Mouse (Mus musculus): ENCODE measurements around the gene Mast3.
A peak's percentile ranks its signal among the peaks of the same experiment; 100 is the strongest.

Mast3 gene

GRCm38 (mm10) chr8:70776496-70777444, 28.1 kb downstream of the Mast3 start, which contains the start of gene Pik3r2:
TSS of gene Pik3r2 (minus strand) at chr8:70776713.
- peak; percentile 99 for DNase-seq (ENCODE audit: low read depth, low spot score)

- DNase-seq (ENCODE audit: low read depth, low spot score): no peak
These were observed 28.9 kb downstream of the Mast3 start for GRCm38 (mm10) chr8:70775851-70776495.

- no peak for DNase-seq (ENCODE audit: low read depth, low spot score)
These were observed 29.6 kb downstream of the Mast3 start for GRCm38 (mm10) chr8:70775227-70775626.

- DNase-seq (ENCODE audit: low read depth, low spot score): no peak
These were observed 30.1 kb downstream of the Mast3 start for GRCm38 (mm10) chr8:70774740-70775139.

GRCm38 (mm10) chr8:70773833-70774232, 31.0 kb downstream of the Mast3 start:
- peak; percentile 94 for DNase-seq (ENCODE audit: low read depth, low spot score)

- peak; percentile 91 for DNase-seq (ENCODE audit: low read depth, low spot score)
These were observed 31.4 kb downstream of the Mast3 start for GRCm38 (mm10) chr8:70773410-70773809.

- no peak for DNase-seq (ENCODE audit: low read depth, low spot score)
These were observed 32.0 kb downstream of the Mast3 start for GRCm38 (mm10) chr8:70772890-70773289.

GRCm38 (mm10) chr8:70772075-70772474, 32.8 kb downstream of the Mast3 start:
- no peak for DNase-seq (ENCODE audit: low read depth, low spot score)

- DNase-seq (ENCODE audit: low read depth, low spot score): no peak
These were observed 33.6 kb downstream of the Mast3 start for GRCm38 (mm10) chr8:70771217-70771616.

- DNase-seq (ENCODE audit: low read depth, low spot score): no peak
These were observed 34.1 kb downstream of the Mast3 start for GRCm38 (mm10) chr8:70770748-70771147.

GRCm38 (mm10) chr8:70769858-70770257, 35.0 kb downstream of the Mast3 start:
- DNase-seq (ENCODE audit: low read depth, low spot score): no peak

GRCm38 (mm10) chr8:70769359-70769758, 35.5 kb downstream of the Mast3 start:
- peak; percentile 97 for DNase-seq (ENCODE audit: low read depth, low spot score)

- no peak for DNase-seq (ENCODE audit: low read depth, low spot score)
These were observed 35.9 kb downstream of the Mast3 start for GRCm38 (mm10) chr8:70768956-70769355.

- no peak for DNase-seq (ENCODE audit: low read depth, low spot score)
These were observed 36.5 kb downstream of the Mast3 start for GRCm38 (mm10) chr8:70768231-70768776.

GRCm38 (mm10) chr8:70767503-70767902, 37.4 kb downstream of the Mast3 start:
- DNase-seq (ENCODE audit: low read depth, low spot score): no peak

- peak; percentile 71 for DNase-seq (ENCODE audit: low read depth, low spot score)
These were observed 38.0 kb downstream of the Mast3 start for GRCm38 (mm10) chr8:70766571-70767440.

GRCm38 (mm10) chr8:70765838-70766570, 38.9 kb downstream of the Mast3 start:
- no peak for DNase-seq (ENCODE audit: low read depth, low spot score)

GRCm38 (mm10) chr8:70765329-70765728, 39.5 kb downstream of the Mast3 start:
- DNase-seq (ENCODE audit: low read depth, low spot score): no peak

- no peak for DNase-seq (ENCODE audit: low read depth, low spot score)
These were observed 40.2 kb downstream of the Mast3 start for GRCm38 (mm10) chr8:70764676-70765075.

- no peak for DNase-seq (ENCODE audit: low read depth, low spot score)
These were observed 40.8 kb downstream of the Mast3 start for GRCm38 (mm10) chr8:70764026-70764425.

- DNase-seq (ENCODE audit: low read depth, low spot score): no peak
These were observed 41.5 kb downstream of the Mast3 start for GRCm38 (mm10) chr8:70763354-70763753.

All from brain, adult 2 months (tissue).